Mouse (Mus musculus) forebrain, postnatal 0 days (tissue): ENCODE results near the gene Gm7168. TPM values are rescaled to one million over a fixed set of nuclear protein-coding genes. Genes with fewer than 3 reads are reported as not detected.

Experiments used
- polyA plus RNA-seq: library from polyadenylated mRNA; unstranded; fragments of >200 nt; fragmentation: Nextera tagmentation; extraction: Ambion mirVana; gene quantifications from 2 replicates; pipeline ENCODE4 v1.2.1, GENCODE M21; 2015
- total RNA-seq: library from RNA; depleted of rRNA; stranded (reverse); fragments of >200 nt; gene quantifications from 2 replicates; pipeline ENCODE4 v1.2.3, GENCODE M21; 2014; rRNA removed

Gene Gm7168
- total and polyA plus RNA-seq, 2 experiments from 2014 or later = not detected

Other genes with a start within 250 kb of the Gm7168 start
- 141 and 146 TPM in 2 replicates for gene Afdn, start 187.8 kb upstream of the Gm7168 start, total RNA-seq
- gene Afdn, start 187.8 kb upstream of the Gm7168 start, polyA plus RNA-seq = 92.5 and 129 TPM in 2 replicates
- gene Tcte2, start 186.5 kb upstream of the Gm7168 start, total RNA-seq = 22.7 and 22.9 TPM in 2 replicates
- 9.3 and 10.7 TPM in 2 replicates for gene Tcte2, start 186.5 kb upstream of the Gm7168 start, polyA plus RNA-seq
- not detected in 2 replicates for gene Gm7356, start 55.3 kb downstream of the Gm7168 start, total RNA-seq
- gene Gm7356, start 55.3 kb downstream of the Gm7168 start, polyA plus RNA-seq = not detected in 2 replicates
- not detected in 2 replicates for gene Gm7358, start 111.2 kb downstream of the Gm7168 start, total RNA-seq
- not detected in 2 replicates for gene Gm7358, start 111.2 kb downstream of the Gm7168 start, polyA plus RNA-seq